Mouse (Mus musculus): Measurements from ENCODE around the gene Rhbg.

DNA sequence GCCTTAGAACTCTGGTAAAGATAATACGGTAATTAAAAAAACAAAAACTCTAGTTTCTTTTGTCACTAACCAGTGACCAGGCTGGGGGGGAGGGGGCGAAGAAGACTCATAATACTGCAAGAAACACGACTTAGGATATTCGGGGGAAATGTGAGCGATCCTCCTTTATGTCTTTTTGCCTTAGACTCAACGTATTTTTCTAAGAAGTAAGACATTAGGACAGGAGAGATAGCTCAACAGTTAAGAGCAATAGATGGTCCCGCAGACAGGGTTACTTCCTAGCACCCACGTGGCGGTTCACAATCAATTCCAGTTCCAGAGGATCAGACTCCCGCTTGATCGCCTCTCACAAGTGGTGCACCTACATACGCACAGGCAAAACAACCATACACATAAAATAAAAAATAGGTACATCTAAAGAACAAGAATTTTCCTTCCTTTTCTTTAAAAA is 41.6 kb upstream of the Rhbg start:
- TF ChIP-seq CTCF (IDR thresholded peaks at IDR 0.05) (no peak), EP300 (IDR thresholded peaks at IDR 0.05) (no peak)

All from lung, postnatal 0 days (tissue).